Mouse (Mus musculus): ENCODE data around the gene Dnajb11.

DNA sequence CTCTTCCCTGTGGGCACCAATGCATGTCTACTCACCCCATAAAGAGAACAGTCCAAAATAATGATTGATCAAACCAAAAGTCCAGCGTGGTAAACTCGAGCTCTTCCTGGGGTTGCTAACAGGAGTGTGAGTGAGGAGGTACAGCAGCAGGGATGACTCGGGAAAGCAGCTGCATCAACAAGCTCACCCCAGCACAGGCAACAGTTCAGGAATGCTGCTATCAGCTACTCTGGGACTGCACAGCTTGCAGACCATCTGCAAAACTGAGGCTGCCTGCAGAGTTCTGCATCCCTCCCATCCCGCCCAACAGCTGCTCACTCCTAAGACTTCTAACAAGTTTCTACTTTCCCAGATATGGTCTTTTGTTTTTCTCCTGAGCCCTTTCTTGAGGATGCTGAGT lies 15.7 kb downstream of the Dnajb11 start:
- TF ChIP-seq POLR2A (IDR thresholded peaks at IDR 0.05; ENCODE audit: insufficient read depth, low read length) (no peak), EP300 (IDR thresholded peaks at IDR 0.05; ENCODE audit: insufficient read depth, low read depth, low read length) (peak; percentile 49; the same call in 1 of the 2 replicates)
